Mouse (Mus musculus) cerebellum, adult 9-10 months (tissue): ENCODE data around the gene Rabep2.

Experiments
- DNase-seq: peaks from one replicate; pipeline ENCODE4 v3.0.0; 2022

Rabep2 gene

GRCm38 (mm10) chr7:126465246-126466030 is 36.9 kb downstream of the Rabep2 start:
- DNase-seq: no peak

- no peak for DNase-seq
These were observed 37.6 kb downstream of the Rabep2 start for GRCm38 (mm10) chr7:126466116-126466515.

GRCm38 (mm10) chr7:126466707-126467106 is 38.1 kb downstream of the Rabep2 start:
- DNase-seq: no peak

GRCm38 (mm10) chr7:126467271-126467670 is 38.7 kb downstream of the Rabep2 start:
- no peak for DNase-seq

- no peak for DNase-seq
These were observed 39.5 kb downstream of the Rabep2 start for GRCm38 (mm10) chr7:126467834-126468627.

- no peak for DNase-seq
These were observed 41.5 kb downstream of the Rabep2 start for GRCm38 (mm10) chr7:126470077-126470476.

- DNase-seq: no peak
These were observed 42.8 kb downstream of the Rabep2 start for GRCm38 (mm10) chr7:126471361-126471760.

GRCm38 (mm10) chr7:126471853-126472252 is 43.3 kb downstream of the Rabep2 start:
- DNase-seq: no peak

- DNase-seq: no peak
These were observed 43.7 kb downstream of the Rabep2 start for GRCm38 (mm10) chr7:126472306-126472705.

- no peak for DNase-seq
These were observed 44.2 kb downstream of the Rabep2 start for GRCm38 (mm10) chr7:126472713-126473112.

- peak; percentile 41 for DNase-seq
These were observed 45.0 kb downstream of the Rabep2 start for GRCm38 (mm10) chr7:126473470-126474086.

- peak; percentile 59 for DNase-seq
These were observed 46.0 kb downstream of the Rabep2 start for GRCm38 (mm10) chr7:126474486-126474955.

- peak; percentile 90 for DNase-seq
These were observed 46.5 kb downstream of the Rabep2 start, which contains the start of gene Sh2b1 for GRCm38 (mm10) chr7:126474993-126475581. Gene Sh2b1, minus strand, starts transcription at chr7:126475424.

GRCm38 (mm10) chr7:126481699-126482098 is 53.1 kb downstream of the Rabep2 start:
- DNase-seq: peak; percentile 60

GRCm38 (mm10) chr7:126482392-126482871 is 53.9 kb downstream of the Rabep2 start:
- DNase-seq: peak; percentile 84

- DNase-seq: peak; percentile 98
These were observed 58.5 kb downstream of the Rabep2 start, which contains the start of gene Tufm for GRCm38 (mm10) chr7:126487052-126487483. Gene Tufm, plus strand, starts transcription at chr7:126487361.

GRCm38 (mm10) chr7:126487617-126488385 is 59.2 kb downstream of the Rabep2 start:
- peak; percentile 53 for DNase-seq

GRCm38 (mm10) chr7:126491005-126491404 is 62.4 kb downstream of the Rabep2 start:
- no peak for DNase-seq

- DNase-seq: peak; percentile 23
These were observed 63.4 kb downstream of the Rabep2 start for GRCm38 (mm10) chr7:126491973-126492372.

GRCm38 (mm10) chr7:126494120-126494519 is 65.6 kb downstream of the Rabep2 start:
- DNase-seq: no peak

GRCm38 (mm10) chr7:126496475-126496874 is 67.9 kb downstream of the Rabep2 start:
- peak; percentile 8 for DNase-seq

- DNase-seq: peak; percentile 12
These were observed 69.4 kb downstream of the Rabep2 start for GRCm38 (mm10) chr7:126497966-126498365.
